Mouse (Mus musculus): ENCODE measurements at regions not wholly inside any gene's neighbourhood (a gene's known extent, or its start where the extent isn't known, plus 50 kb on each side); places are given as distances from the start of the nearest gene placed in this dataset.

DNA sequence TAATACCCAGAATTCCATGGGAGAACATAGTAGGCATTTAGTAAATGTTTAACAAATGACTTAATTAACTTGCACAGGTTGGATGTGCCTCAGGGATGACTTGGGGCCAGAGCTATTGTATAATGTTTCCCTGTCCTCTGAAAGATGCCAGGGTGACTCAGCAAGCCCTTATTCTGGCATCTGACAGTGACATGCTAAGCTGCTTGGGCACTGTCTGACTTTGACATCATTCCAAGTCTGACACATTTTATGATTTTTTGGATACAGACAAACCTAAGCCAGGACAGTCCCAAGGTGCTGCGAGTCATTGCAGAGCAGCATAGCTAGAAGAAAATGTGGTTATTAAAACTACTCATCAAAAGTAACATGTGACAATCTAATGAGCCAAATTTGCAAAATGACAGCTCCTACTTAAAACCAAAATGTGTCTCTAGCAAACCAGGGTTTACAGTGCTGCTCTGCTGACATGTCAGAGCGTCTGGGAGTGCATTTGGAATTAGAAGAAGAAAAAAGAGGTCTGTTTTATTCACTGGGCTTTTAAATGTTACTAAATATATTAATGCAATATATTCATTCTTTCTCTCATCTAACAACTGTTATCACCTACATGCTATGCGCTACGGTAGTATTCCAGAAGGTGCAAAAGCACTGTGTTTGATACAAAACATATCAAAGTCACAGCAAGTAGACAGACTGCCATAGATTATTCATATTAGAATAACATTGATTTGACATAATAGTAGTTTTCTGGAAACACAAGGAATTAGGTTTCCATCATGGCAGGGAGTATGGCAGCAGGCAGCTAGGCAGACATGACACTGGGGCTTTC lies 64.1 kb upstream of the Klf12 start:
- TF ChIP-seq CTCF (conservative IDR thresholded peaks at IDR 0.05; ENCODE audit: low read length) (no peak), POU5F1 (IDR thresholded peaks at IDR 0.05; ENCODE audit: borderline replicate concordance, low read length) (no peak)
